Mouse (Mus musculus) embryonic facial prominence, embryonic 11.5 days (tissue): ENCODE results near the gene Capn11. TPM values are rescaled to one million over a fixed set of nuclear protein-coding genes. Genes with fewer than 3 reads are reported as not detected.

Experiments
- ATAC-seq: fragments of 200-750 bp; cut with Nextera tagmentation; replicated peaks from 2 replicates; pipeline ENCODE4 v1.8.0; 2017; ENCODE audit warnings: low read depth; ENCODE audit not compliant: insufficient number of reproducible peaks, low FRiP score, low TSS enrichment
- DNase-seq: peaks from one replicate; pipeline ENCODE4 v3.0.0-alpha.2; 2015; ENCODE audit warnings: low spot score
- H3K27ac ChIP-seq: fragments of 300-500 bp; sonication (generic); replicated peaks from 2 replicates; pipeline ENCODE4 v1.5.1; 2014; ENCODE audit warnings: mild to moderate bottlenecking, low read depth, low read length, control low read depth
- H3K27me3 ChIP-seq: fragments of 300-500 bp; sonication (generic); 2 replicates; pipeline ENCODE4 v1.6.1; 2014; ENCODE audit warnings: mild to moderate bottlenecking, low read length, moderate library complexity, mixed read lengths; ENCODE audit not compliant: control insufficient read depth, insufficient read depth
- H3K36me3 ChIP-seq: fragments of 300-500 bp; sonication (generic); replicated peaks from 2 replicates; pipeline ENCODE4 v1.6.1; 2014; ENCODE audit warnings: low read depth, mild to moderate bottlenecking, low read length, moderate library complexity, mixed read lengths; ENCODE audit not compliant: control insufficient read depth, insufficient read depth
- H3K4me1 ChIP-seq: fragments of 300-500 bp; sonication (generic); 2 replicates; pipeline ENCODE4 v1.6.1; 2014; ENCODE audit warnings: low read length, mixed read lengths; ENCODE audit not compliant: control insufficient read depth, insufficient read depth
- H3K4me2 ChIP-seq: fragments of 300-500 bp; sonication (generic); 2 replicates; pipeline ENCODE4 v1.6.1; 2014; ENCODE audit warnings: low read depth, mild to moderate bottlenecking, control low read depth, low read length, moderate library complexity
- H3K4me3 ChIP-seq: fragments of 300-500 bp; sonication (generic); 2 replicates; pipeline ENCODE4 v1.5.1; 2014; ENCODE audit warnings: low read depth, low read length, control low read depth
- H3K9ac ChIP-seq: fragments of 300-500 bp; sonication (generic); replicated peaks from 2 replicates; pipeline ENCODE4 v1.6.1; 2014; ENCODE audit warnings: mild to moderate bottlenecking, control low read depth, low read length
- H3K9me3 ChIP-seq: fragments of 300-500 bp; sonication (generic); replicated peaks from 2 replicates; pipeline ENCODE4 v1.6.1; 2016; ENCODE audit warnings: mild to moderate bottlenecking, low read length, inconsistent platforms, mixed read lengths; ENCODE audit not compliant: control insufficient read depth
- WGBS: fragments of 180-500 bp; shearing (Covaris S2); extraction: QIAGEN DNeasy Blood & Tissue Kit; methylation state at CpG from one replicate; pipeline ENCODE4 v1.1.7; 2014; 5-methylcytosine and 5-hydroxymethylcytosine counted together
- polyA plus RNA-seq: library from polyadenylated mRNA; unstranded; fragments of >200 nt; fragmentation: Nextera tagmentation; extraction: Ambion mirVana; gene quantifications from 2 replicates; pipeline ENCODE4 v1.2.1, GENCODE M21; 2014

Gene Capn11
- polyA plus RNA-seq, 1 experiment from 2014 or later: 0.28 TPM

GRCm38 (mm10) chr17:45581567-45581983 lies 77.5 kb downstream of the Capn11 start:
- H3K27ac ChIP-seq: no peak overlapping the region
- DNase-seq (peak; percentile 83), ATAC-seq (no peak)
- no peaks in the 10 kb centered on the region for H3K27me3 ChIP-seq
- no peaks in the 10 kb centered on the region for H3K9me3 ChIP-seq
- WGBS: 9% methylated on average over 2 of the region's 2 CpGs
- H3K9ac ChIP-seq: no peak overlapping the region
- H3K4me1 ChIP-seq: no peaks in the 10 kb centered on the region
- no peak overlapping the region for H3K4me2 ChIP-seq
- no peak overlapping the region for H3K4me3 ChIP-seq
- no peaks in the 10 kb centered on the region for H3K36me3 ChIP-seq

- Histone ChIP-seq H3K27me3 (no peaks in the 10 kb centered on the region), H3K4me3 (no peak overlapping the region), H3K36me3 (no peaks in the 10 kb centered on the region), H3K27ac (no peak overlapping the region; the same call in 1 of the 2 replicates), H3K9ac (peak overlapping the region; percentile 32), H3K9me3 (no peaks in the 10 kb centered on the region), H3K4me1 (no peaks in the 10 kb centered on the region), H3K4me2 (no peak overlapping the region)
- no peak for DNase-seq
- WGBS: 37% methylated on average over 12 of the region's 12 CpGs
- no peak for ATAC-seq
Measured at GRCm38 (mm10) chr17:45580958-45581477, 78.1 kb downstream of the Capn11 start.

Other genes with a start within 250 kb of the Capn11 start
- 88.6 and 97.6 TPM in 2 replicates for gene Cdc5l, start 225.6 kb downstream of the Capn11 start, polyA plus RNA-seq
- 0.17 and 0.26 TPM in 2 replicates for gene Spats1, start 183.9 kb downstream of the Capn11 start, polyA plus RNA-seq
- gene Aars2, start 152.5 kb downstream of the Capn11 start, polyA plus RNA-seq: 14.3 and 16.1 TPM in 2 replicates
- gene Tcte1, start 135.9 kb downstream of the Capn11 start, polyA plus RNA-seq: 1.5 and 2.3 TPM in 2 replicates
- gene Tmem151b, start 109.6 kb downstream of the Capn11 start, polyA plus RNA-seq: 5.4 and 6.3 TPM in 2 replicates
- 3.5 and 5.3 TPM in 2 replicates for gene Nfkbie, start 103.6 kb downstream of the Capn11 start, polyA plus RNA-seq
- gene Slc35b2, start 95.5 kb downstream of the Capn11 start, polyA plus RNA-seq: 85.6 and 92.2 TPM in 2 replicates
- 1,660 and 1,740 TPM in 2 replicates for gene Hsp90ab1, start 86.1 kb downstream of the Capn11 start, polyA plus RNA-seq
- 52.5 and 58.9 TPM in 2 replicates for gene Slc29a1, start 59.7 kb downstream of the Capn11 start, polyA plus RNA-seq
- gene Mymx, start 57.2 kb downstream of the Capn11 start, polyA plus RNA-seq: 1.6 and 5.6 TPM in 2 replicates
- 127 and 141 TPM in 2 replicates for gene Mrpl14, start 27.0 kb upstream of the Capn11 start, polyA plus RNA-seq
- gene Tmem63b, start 27.6 kb upstream of the Capn11 start, polyA plus RNA-seq: 23.5 and 24.8 TPM in 2 replicates
- 0.61 TPM in 1 of 2 replicates, not detected in the other for gene 1600014C23Rik, start 74.5 kb upstream of the Capn11 start, polyA plus RNA-seq